Mouse (Mus musculus) liver, embryonic 14.5 days (tissue): Measurements from ENCODE around the gene Crlf1. TPM values are rescaled to one million over a fixed set of nuclear protein-coding genes. Genes with fewer than 3 reads are reported as not detected.

Experiments used
- ATAC-seq: fragments of 200-750 bp; cut with Nextera tagmentation; 2 replicates; pipeline ENCODE4 v1.8.0; 2017; ENCODE audit warnings: moderate number of reproducible peaks, mild to moderate bottlenecking, moderate library complexity; ENCODE audit not compliant: insufficient read depth
- DNase-seq, 3 experiments: peaks; one replicate each; pipeline ENCODE4 v3.0.0-alpha.2; 2012 to 2013; ENCODE audit warnings: low read depth in 3 of 3, low spot score in 3 of 3
- H3K27ac ChIP-seq: fragments of 300-500 bp; sonication (generic); 2 replicates; pipeline ENCODE4 v1.5.1; 2014; ENCODE audit warnings: moderate library complexity, mild to moderate bottlenecking, control low read depth, inconsistent platforms
- H3K27me3 ChIP-seq: fragments of 300-500 bp; sonication (generic); 2 replicates; pipeline ENCODE4 v1.6.1; 2014; ENCODE audit warnings: mild to moderate bottlenecking, low read length, moderate library complexity; ENCODE audit not compliant: control insufficient read depth, insufficient read depth
- H3K36me3 ChIP-seq: fragments of 300-500 bp; sonication (generic); replicated peaks from 2 replicates; pipeline ENCODE4 v1.6.1; 2014; ENCODE audit warnings: low read depth; ENCODE audit not compliant: control insufficient read depth, insufficient read depth
- H3K4me1 ChIP-seq, 2 experiments: fragments of 200-500 bp in 1 of 2; fragments of 300-500 bp in 1 of 2; sonication (generic) in 1 of 2; replicated peaks; 2 replicates each; pipeline ENCODE4 v1.6.1; 2012 to 2014; ENCODE audit warnings: antibody characterized with exemption in 1 of 2, inconsistent platforms in 1 of 2, low read length in 1 of 2; ENCODE audit not compliant: control insufficient read depth in 2 of 2, insufficient read depth in 2 of 2
- H3K4me2 ChIP-seq: fragments of 300-500 bp; sonication (generic); 2 replicates; pipeline ENCODE4 v1.6.1; 2014; ENCODE audit warnings: low read depth, mild to moderate bottlenecking, control low read depth, moderate library complexity
- H3K4me3 ChIP-seq, 2 experiments: fragments of 200-500 bp in 1 of 2; fragments of 300-500 bp in 1 of 2; sonication (generic) in 1 of 2; 2 replicates each; pipeline ENCODE4 v1.5.1; 2012 to 2014; ENCODE audit warnings: low read depth in 2 of 2, low read length in 2 of 2, mild to moderate bottlenecking in 2 of 2, control low read depth in 1 of 2, inconsistent platforms in 1 of 2, moderate library complexity in 1 of 2; ENCODE audit not compliant: insufficient read depth in 1 of 2
- H3K9ac ChIP-seq: fragments of 300-500 bp; sonication (generic); replicated peaks from 2 replicates; pipeline ENCODE4 v1.6.1; 2014; ENCODE audit warnings: mild to moderate bottlenecking, control low read depth, moderate library complexity
- H3K9me3 ChIP-seq: fragments of 300-500 bp; sonication (generic); 2 replicates; pipeline ENCODE4 v1.6.1; 2016; ENCODE audit warnings: low read length, mixed read lengths; ENCODE audit not compliant: control insufficient read depth
- CTCF ChIP-seq: IDR thresholded peaks from 2 replicates; pipeline ENCODE4 v1.5.1; 2016; ENCODE audit warnings: antibody characterized with exemption, low read depth, control low read depth
- EP300 ChIP-seq: IDR thresholded peaks from 2 replicates; pipeline ENCODE4 v1.6.1; 2016; ENCODE audit warnings: antibody characterized with exemption, low read depth
- WGBS: fragments of 180-500 bp; shearing (Covaris S2); extraction: QIAGEN DNeasy Blood & Tissue Kit; methylation state at CpG from one replicate; pipeline ENCODE4 v1.1.7; 2014; ENCODE audit not compliant: insufficient replicate concordance; 5-methylcytosine and 5-hydroxymethylcytosine counted together
- polyA plus RNA-seq, 2 experiments: library from polyadenylated mRNA; depleted of rRNA in 1 of 2; stranded (reverse) in 1 of 2; unstranded in 1 of 2; fragments of >200 nt; fragmentation: Nextera tagmentation in 1 of 2; extraction: Ambion mirVana in 1 of 2; gene quantifications; 2 replicates each; pipeline versions ENCODE4 v1.2.1 to v1.2.3; 2012 to 2014

The Crlf1 gene
- polyA plus RNA-seq, 2 experiments: 1.9 to 3.7 TPM

DNA sequence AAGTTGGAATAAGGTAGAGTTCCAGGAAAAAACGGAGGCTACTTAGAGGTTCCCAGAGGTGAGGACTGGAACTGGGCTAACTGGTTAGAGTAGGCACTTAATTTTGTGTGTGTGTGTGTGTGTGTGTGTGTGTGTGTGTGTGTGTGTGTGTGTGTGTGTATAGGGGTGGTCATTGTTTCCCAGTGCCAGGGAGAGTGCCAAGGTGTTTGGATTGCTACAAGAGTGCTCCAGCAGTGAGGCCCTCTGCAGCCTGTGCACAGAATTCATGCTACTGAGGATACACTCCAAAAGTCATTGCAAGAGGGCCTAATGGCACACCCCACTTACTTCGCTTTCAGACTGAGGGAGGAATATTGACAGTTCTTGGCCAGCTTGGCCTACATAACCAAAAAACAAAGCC is 10.0 kb upstream of the Crlf1 start:
- no peak overlapping the region for H3K9ac ChIP-seq
- TF ChIP-seq CTCF: no peak
- no peak for TF ChIP-seq EP300
- DNase-seq: no peak
- no peak overlapping the region for H3K4me3 ChIP-seq
- H3K4me2 ChIP-seq: no peak overlapping the region
- WGBS: 52% methylated on average over 2 of the region's 2 CpGs
- no peak for ATAC-seq
- no peaks in the 10 kb centered on the region for H3K9me3 ChIP-seq
- no peak overlapping the region for H3K27ac ChIP-seq
- H3K36me3 ChIP-seq: no peaks in the 10 kb centered on the region
- H3K27me3 ChIP-seq: peaks cover 64% of the 10 kb centered on the region
- H3K4me1 ChIP-seq: peaks cover 3% of the 10 kb centered on the region in 2 experiments

DNA sequence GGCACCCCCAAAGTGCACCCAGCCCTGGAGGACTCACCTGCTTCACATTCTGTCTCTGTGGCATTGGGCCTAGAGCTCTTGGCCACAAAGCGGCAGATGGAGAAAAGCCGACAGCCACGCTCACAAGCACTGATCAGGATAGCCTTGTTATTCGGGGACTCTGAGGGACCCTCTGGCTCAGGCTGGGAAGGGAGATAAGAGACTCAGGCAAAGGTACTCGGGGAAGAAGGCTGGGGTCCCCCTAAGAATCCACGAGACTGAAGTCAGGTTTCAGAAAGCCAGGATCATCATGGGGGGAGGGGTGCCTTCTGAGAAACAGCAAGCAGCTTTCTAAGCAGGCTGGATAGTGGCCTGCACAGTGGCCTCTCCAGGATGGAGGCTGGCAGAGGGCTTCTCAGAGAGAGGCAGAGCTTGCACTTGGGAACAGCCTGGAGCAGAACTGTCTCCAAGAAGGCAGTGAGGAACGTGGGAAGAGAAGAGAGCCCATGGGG is 6.7 kb upstream of the Crlf1 start:
- peaks cover 84% of the 10 kb centered on the region for H3K27me3 ChIP-seq
- no peak for DNase-seq
- TF ChIP-seq CTCF (no peak), EP300 (no peak)

DNA sequence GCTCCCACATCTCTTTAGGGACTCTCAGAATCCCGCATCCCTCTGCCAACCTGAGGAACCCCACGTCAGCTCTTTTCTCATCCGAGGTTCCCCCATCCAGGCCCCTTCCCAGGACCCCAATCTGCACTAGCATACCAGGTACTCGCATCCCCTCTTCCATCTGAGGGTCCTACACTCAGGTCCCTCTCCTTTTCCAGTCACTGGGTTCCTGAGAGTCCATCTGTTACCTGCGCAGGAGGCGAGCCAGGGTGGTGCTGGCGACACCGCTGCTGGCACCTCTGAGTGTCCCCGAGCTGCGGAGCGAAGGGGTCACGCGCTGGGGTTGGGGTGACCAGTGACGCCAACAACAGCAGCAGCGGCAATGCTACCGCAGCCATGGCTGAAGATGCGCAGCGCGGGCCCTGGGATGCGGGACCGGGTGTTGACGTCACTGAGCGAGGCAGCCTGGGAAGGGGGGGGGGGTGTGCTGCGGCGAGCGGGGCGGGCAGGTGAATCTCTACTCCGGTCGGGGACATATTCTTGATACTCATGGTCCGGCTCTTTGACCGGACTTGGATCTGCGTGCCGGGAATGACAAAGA is 5.9 kb upstream of the Crlf1 start, which contains the start of gene Tmem59l:
Tmem59l (minus strand) TSS at position 418 of the 580 bp plus-strand sequence.
- peak within 1 kb of the TSS; percentile 43 for H3K4me2 ChIP-seq
- H3K27me3 ChIP-seq: peaks cover 87% of the 10 kb centered on the region
- TF ChIP-seq EP300: no peak
- no peak for TF ChIP-seq CTCF
- H3K4me1 ChIP-seq: 0 out of 4 replicates have a peak, but pooled peaks cover 0 to 2% of the 10 kb centered on the region in 2 experiments
- peak within 1 kb of the TSS in 1 of 2 experiments; percentile 31; a peak in 1 of 4 replicates for H3K4me3 ChIP-seq
- no peaks in the 10 kb centered on the region for H3K9me3 ChIP-seq
- no peak within 1 kb of the TSS for H3K27ac ChIP-seq
- DNase-seq (no peak), ATAC-seq (no peak)
- no peak within 1 kb of the TSS for H3K9ac ChIP-seq
- H3K36me3 ChIP-seq: no peaks in the 10 kb centered on the region
- 15% methylated on average over 33 of the region's 33 CpGs for WGBS

More for the DNA sequence above, 6.7 kb upstream of the Crlf1 start:
- Histone ChIP-seq H3K4me1 (0 out of 4 replicates have a peak, but pooled peaks cover 0 to 2% of the 10 kb centered on the region in 2 experiments), H3K4me3 (no peak overlapping the region), H3K4me2 (no peak overlapping the region), H3K9ac (no peak overlapping the region), H3K27ac (no peak overlapping the region), H3K9me3 (no peaks in the 10 kb centered on the region), H3K36me3 (no peaks in the 10 kb centered on the region)
- ATAC-seq: no peak
- WGBS: 43% methylated on average over 7 of the region's 7 CpGs

DNA sequence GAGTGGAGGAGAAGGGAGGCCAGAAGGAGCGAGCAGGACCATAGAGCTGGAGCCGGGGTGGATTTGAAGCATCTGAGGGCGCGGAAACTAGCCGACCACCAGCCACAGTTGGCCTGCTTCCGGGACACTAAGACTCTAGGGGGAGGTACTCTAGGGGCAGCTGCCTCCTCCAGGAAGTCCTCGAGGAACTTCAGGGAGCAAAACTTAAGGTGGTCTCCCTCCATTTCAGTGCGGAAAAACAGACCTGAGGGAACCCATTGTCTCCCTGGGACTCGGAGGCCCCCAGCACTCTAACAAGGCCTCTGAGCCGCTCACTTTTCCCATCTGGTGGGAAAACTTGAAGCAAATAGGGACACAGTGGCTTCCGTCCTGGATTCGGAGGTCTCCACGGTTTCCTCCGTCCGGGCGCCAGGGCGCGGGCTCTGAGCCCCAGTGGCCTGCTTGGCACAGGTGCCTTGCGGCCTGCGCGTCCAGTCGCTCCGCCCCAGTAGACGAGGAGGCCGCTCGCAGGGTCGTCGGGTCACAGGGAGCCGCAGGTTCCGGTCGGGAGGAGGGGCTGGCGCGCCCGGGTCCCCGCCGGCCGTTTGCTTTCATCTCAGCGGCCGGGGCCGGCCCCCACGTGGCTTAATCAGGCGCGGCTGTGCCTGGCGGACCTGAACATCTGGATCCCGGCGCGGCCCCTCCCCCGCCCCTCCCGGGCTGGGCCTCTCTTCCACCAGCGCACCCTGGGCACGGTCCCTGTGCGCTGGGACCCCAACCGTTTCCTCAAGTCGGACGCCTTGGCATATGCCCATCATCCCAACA is 4.8 kb upstream of the Crlf1 start:
- 1% methylated on average over 55 of the region's 55 CpGs for WGBS
- DNase-seq: no peak
- ATAC-seq: 0 out of 2 replicates have a peak, but pooled peaks have one; percentile 26
- Histone ChIP-seq H3K4me1 (0 out of 4 replicates have a peak, but pooled peaks cover 0 to 2% of the 10 kb centered on the region in 2 experiments), H3K27me3 (peaks cover 94% of the 10 kb centered on the region), H3K9me3 (no peaks in the 10 kb centered on the region), H3K4me2 (peak overlapping the region; percentile 43), H3K36me3 (no peaks in the 10 kb centered on the region), H3K4me3 (peak overlapping the region in 1 of 2 experiments; percentile 31; a peak in 2 of 4 replicates), H3K9ac (no peak overlapping the region), H3K27ac (no peak overlapping the region)
- no peak for TF ChIP-seq EP300
- no peak for TF ChIP-seq CTCF

DNA sequence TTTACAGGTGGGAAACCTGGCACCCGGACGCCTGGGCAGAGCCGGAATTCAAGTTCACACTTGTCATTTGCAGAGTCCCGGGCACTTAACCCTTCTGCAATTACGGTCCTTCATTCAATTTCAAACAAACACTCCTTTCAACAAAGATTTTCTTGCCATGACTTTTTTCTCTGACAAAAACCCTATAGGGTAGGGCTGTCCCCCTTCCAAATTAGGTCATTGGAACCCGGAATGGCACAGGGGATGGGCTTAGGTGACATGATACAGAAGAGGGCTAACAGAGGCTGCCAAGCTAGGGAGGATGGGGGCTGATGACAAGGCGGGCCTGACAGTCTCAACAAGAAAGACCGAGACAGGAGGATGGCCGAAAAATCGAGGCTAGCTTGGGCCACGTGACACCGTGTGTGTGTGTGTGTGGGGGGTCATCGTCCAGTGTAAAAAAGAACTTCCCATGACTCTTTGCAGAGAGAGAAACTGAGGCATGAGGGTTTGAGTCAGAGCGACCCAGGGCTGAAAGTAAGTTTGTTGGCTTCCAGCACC is 4.0 kb upstream of the Crlf1 start:
- Histone ChIP-seq H3K4me2 (peak overlapping the region; percentile 44), H3K36me3 (no peaks in the 10 kb centered on the region), H3K27ac (no peak overlapping the region), H3K9ac (no peak overlapping the region), H3K27me3 (peaks cover 97% of the 10 kb centered on the region), H3K4me3 (peak overlapping the region in 1 of 2 experiments; percentile 33; a peak in 2 of 4 replicates), H3K4me1 (0 out of 4 replicates have a peak, but pooled peaks cover 0 to 2% of the 10 kb centered on the region in 2 experiments), H3K9me3 (no peaks in the 10 kb centered on the region)
- ATAC-seq: no peak
- no peak for TF ChIP-seq CTCF
- no peak for TF ChIP-seq EP300
- 3% methylated on average over 14 of the region's 14 CpGs for WGBS
- no peak for DNase-seq
